Mouse (Mus musculus): ENCODE measurements around the gene Gbp5. TPM values are rescaled to one million over a fixed set of nuclear protein-coding genes. Genes with fewer than 3 reads are reported as not detected.

The Gbp5 gene
- polyA plus RNA-seq, 2 experiments = 0.04 to 0.26 TPM

- no peak overlapping the region for H3K4me3 ChIP-seq (ENCODE audit: insufficient read depth in 1 of 2, low read depth in 2 of 2, low read length in 2 of 2)
- 66% methylated on average over 3 of the region's 3 CpGs for WGBS (ENCODE audit: insufficient replicate concordance)
- H3K4me1 ChIP-seq (replicated peaks; ENCODE audit: control insufficient read depth in 2 of 2, insufficient read depth in 2 of 2, low read length in 1 of 2) = peaks cover 0 to 2% of the 10 kb centered on the region in 2 experiments; a peak in 1 of 4 replicates
- DNase-seq (ENCODE audit: low read depth in 3 of 3, low spot score in 3 of 3) = no peak
- no peaks in the 10 kb centered on the region for H3K9me3 ChIP-seq (ENCODE audit: control insufficient read depth, low read length)
- H3K27me3 ChIP-seq (ENCODE audit: control insufficient read depth, insufficient read depth, low read length) = no peaks in the 10 kb centered on the region
- no peak overlapping the region for H3K27ac ChIP-seq
- no peak overlapping the region for H3K4me2 ChIP-seq (ENCODE audit: low read depth)
- TF ChIP-seq CTCF (IDR thresholded peaks at IDR 0.05; ENCODE audit: low read depth) = no peak
- TF ChIP-seq EP300 (IDR thresholded peaks at IDR 0.05; ENCODE audit: low read depth) = no peak
- H3K9ac ChIP-seq (replicated peaks) = no peak overlapping the region
- ATAC-seq (ENCODE audit: insufficient read depth) = no peak
- no peaks in the 10 kb centered on the region for H3K36me3 ChIP-seq (replicated peaks; ENCODE audit: control insufficient read depth, insufficient read depth, low read depth)
These were observed 34.3 kb downstream of the Gbp5 start for GRCm38 (mm10) chr3:142528116-142528515.

GRCm38 (mm10) chr3:142529597-142529996 is 35.8 kb downstream of the Gbp5 start:
- TF ChIP-seq EP300 (IDR thresholded peaks at IDR 0.05; ENCODE audit: low read depth) (no peak), CTCF (IDR thresholded peaks at IDR 0.05; ENCODE audit: low read depth) (no peak)
- peak overlapping the region; percentile 63 for H3K4me2 ChIP-seq (ENCODE audit: low read depth)
- WGBS (ENCODE audit: insufficient replicate concordance) = 35% methylated on average over 2 of the region's 2 CpGs
- H3K4me1 ChIP-seq (replicated peaks; ENCODE audit: control insufficient read depth in 2 of 2, insufficient read depth in 2 of 2, low read length in 1 of 2) = peaks cover 0 to 2% of the 10 kb centered on the region in 2 experiments; a peak in 1 of 4 replicates
- no peaks in the 10 kb centered on the region for H3K27me3 ChIP-seq (ENCODE audit: control insufficient read depth, insufficient read depth, low read length)
- DNase-seq (ENCODE audit: low read depth in 3 of 3, low spot score in 3 of 3) (no peak), ATAC-seq (ENCODE audit: insufficient read depth) (no peak)
- no peak overlapping the region for H3K9ac ChIP-seq (replicated peaks)
- no peaks in the 10 kb centered on the region for H3K9me3 ChIP-seq (ENCODE audit: control insufficient read depth, low read length)
- peak overlapping the region; percentile 52 to 78; a peak in 3 of 4 replicates for H3K4me3 ChIP-seq (ENCODE audit: insufficient read depth in 1 of 2, low read depth in 2 of 2, low read length in 2 of 2)
- H3K27ac ChIP-seq = no peak overlapping the region
- H3K36me3 ChIP-seq (replicated peaks; ENCODE audit: control insufficient read depth, insufficient read depth, low read depth) = no peaks in the 10 kb centered on the region

GRCm38 (mm10) chr3:142530087-142530953 is 36.5 kb downstream of the Gbp5 start, which contains the start of gene Gbp7:
TSS of gene Gbp7 (plus strand) at chr3:142530342.
- peak within 1 kb of the TSS; percentile 23 for H3K9ac ChIP-seq (replicated peaks)
- H3K27me3 ChIP-seq (ENCODE audit: control insufficient read depth, insufficient read depth, low read length) = no peaks in the 10 kb centered on the region
- DNase-seq (ENCODE audit: low read depth in 3 of 3, low spot score in 3 of 3) (peak; percentile 28 to 39 (median 31)), ATAC-seq (ENCODE audit: insufficient read depth) (peak; percentile 40)
- no peaks in the 10 kb centered on the region for H3K9me3 ChIP-seq (ENCODE audit: control insufficient read depth, low read length)
- peak within 1 kb of the TSS; percentile 52 to 78 for H3K4me3 ChIP-seq (ENCODE audit: insufficient read depth in 1 of 2, low read depth in 2 of 2, low read length in 2 of 2)
- H3K4me2 ChIP-seq (ENCODE audit: low read depth) = peak within 1 kb of the TSS; percentile 63
- TF ChIP-seq CTCF (IDR thresholded peaks at IDR 0.05; ENCODE audit: low read depth) (no peak), EP300 (IDR thresholded peaks at IDR 0.05; ENCODE audit: low read depth) (no peak)
- WGBS (ENCODE audit: insufficient replicate concordance) = 1% methylated on average over 30 of the region's 30 CpGs
- H3K27ac ChIP-seq = no peak within 1 kb of the TSS
- H3K36me3 ChIP-seq (replicated peaks; ENCODE audit: control insufficient read depth, insufficient read depth, low read depth) = no peaks in the 10 kb centered on the region
- peaks cover 0 to 2% of the 10 kb centered on the region in 2 experiments; a peak in 1 of 4 replicates for H3K4me1 ChIP-seq (replicated peaks; ENCODE audit: control insufficient read depth in 2 of 2, insufficient read depth in 2 of 2, low read length in 1 of 2)

GRCm38 (mm10) chr3:142531595-142531994 is 37.8 kb downstream of the Gbp5 start:
- ATAC-seq (ENCODE audit: insufficient read depth) (peak; percentile 28; the same call in 1 of the 2 replicates), DNase-seq (ENCODE audit: low read depth in 3 of 3, low spot score in 3 of 3) (peak in 1 of 3 experiments; percentile 18)
- Histone ChIP-seq H3K36me3 (replicated peaks; ENCODE audit: control insufficient read depth, insufficient read depth, low read depth) (no peaks in the 10 kb centered on the region), H3K4me2 (ENCODE audit: low read depth) (no peak overlapping the region), H3K27ac (no peak overlapping the region), H3K27me3 (ENCODE audit: control insufficient read depth, insufficient read depth, low read length) (no peaks in the 10 kb centered on the region), H3K4me3 (ENCODE audit: insufficient read depth in 1 of 2, low read depth in 2 of 2, low read length in 2 of 2) (no peak overlapping the region), H3K9me3 (ENCODE audit: control insufficient read depth, low read length) (no peaks in the 10 kb centered on the region), H3K9ac (replicated peaks) (no peak overlapping the region), H3K4me1 (replicated peaks; ENCODE audit: control insufficient read depth in 2 of 2, insufficient read depth in 2 of 2, low read length in 1 of 2) (peaks cover 0 to 2% of the 10 kb centered on the region in 2 experiments; a peak in 1 of 4 replicates)
- TF ChIP-seq EP300 (IDR thresholded peaks at IDR 0.05; ENCODE audit: low read depth) = peak; percentile 39
- no peak for TF ChIP-seq CTCF (IDR thresholded peaks at IDR 0.05; ENCODE audit: low read depth)
- WGBS (ENCODE audit: insufficient replicate concordance) = 48% methylated on average over 3 of the region's 3 CpGs

GRCm38 (mm10) chr3:142533185-142533584 is 39.4 kb downstream of the Gbp5 start:
- no peak for ATAC-seq (ENCODE audit: insufficient read depth)
- Histone ChIP-seq H3K9ac (replicated peaks) (no peak overlapping the region), H3K4me2 (ENCODE audit: low read depth) (no peak overlapping the region), H3K27me3 (ENCODE audit: control insufficient read depth, insufficient read depth, low read length) (no peaks in the 10 kb centered on the region), H3K4me3 (ENCODE audit: insufficient read depth in 1 of 2, low read depth in 2 of 2, low read length in 2 of 2) (no peak overlapping the region), H3K36me3 (replicated peaks; ENCODE audit: control insufficient read depth, insufficient read depth, low read depth) (no peaks in the 10 kb centered on the region), H3K9me3 (ENCODE audit: control insufficient read depth, low read length) (no peaks in the 10 kb centered on the region), H3K27ac (no peak overlapping the region), H3K4me1 (replicated peaks; ENCODE audit: control insufficient read depth in 2 of 2, insufficient read depth in 2 of 2, low read length in 1 of 2) (peaks cover 0 to 2% of the 10 kb centered on the region in 2 experiments; a peak in 1 of 4 replicates)
- 59% methylated on average over 3 of the region's 3 CpGs for whole genome bisulfite sequencing (ENCODE audit: insufficient replicate concordance)
- DNase-seq (ENCODE audit: low read depth in 3 of 3, low spot score in 3 of 3) = no peak
- TF ChIP-seq EP300 (IDR thresholded peaks at IDR 0.05; ENCODE audit: low read depth) (no peak), CTCF (IDR thresholded peaks at IDR 0.05; ENCODE audit: low read depth) (no peak)
